Mouse (Mus musculus) lung, adult 18-20 months (tissue): ENCODE data around the gene Manbal.
"Not testable (repeated sequence)": the region's sequence is repeated elsewhere in the genome, so short reads cannot be mapped to it uniquely, and the experiment has no call there.

Source experiments
- DNase-seq, 2 experiments: peaks; one replicate each; pipeline ENCODE4 v3.0.0; 2022; ENCODE audit warnings: mixed read lengths in 2 of 2

Manbal gene

DNA sequence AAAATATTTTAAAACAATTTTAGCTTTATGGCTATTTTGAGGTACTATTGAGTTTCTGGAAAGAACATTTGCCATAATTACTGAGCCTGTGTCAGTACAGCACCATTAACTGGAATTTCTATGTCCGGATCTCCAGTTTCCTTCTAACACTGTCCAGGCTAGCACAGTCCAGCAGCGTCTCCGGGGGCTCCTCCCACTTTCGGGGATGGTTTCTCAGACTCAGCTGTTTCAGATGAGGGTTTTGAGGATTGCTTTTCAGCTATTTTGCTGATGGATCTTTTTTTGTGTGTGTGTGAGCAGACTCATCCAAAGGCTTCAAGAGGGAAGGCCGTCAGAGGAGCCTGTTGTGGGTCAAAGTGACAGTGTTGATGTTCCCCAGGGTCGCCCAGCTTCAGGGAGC is 4.3 kb downstream of the Manbal start:
- DNase-seq, result no peak

DNA sequence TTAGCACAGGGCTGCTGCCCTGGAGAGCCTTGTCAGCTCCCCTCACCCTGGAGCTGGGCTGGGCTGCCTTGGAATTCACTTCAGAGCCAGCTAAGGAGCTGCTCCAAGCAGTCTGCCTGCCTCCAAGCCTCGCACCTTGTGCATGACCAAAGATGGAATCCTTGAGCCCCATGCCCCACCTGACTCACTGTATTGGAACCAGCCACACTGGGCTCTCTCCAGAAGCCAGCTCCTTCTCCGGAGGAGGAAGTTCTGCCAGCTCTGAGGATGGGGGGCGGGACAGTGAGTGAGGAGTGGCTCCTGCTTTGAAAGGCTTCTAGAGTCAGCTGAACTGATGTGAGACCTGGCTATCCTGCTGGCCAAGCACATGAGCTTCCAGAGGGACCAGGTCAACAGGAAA is 6.3 kb downstream of the Manbal start:
- peak; percentile 83 to 85 for DNase-seq

DNA sequence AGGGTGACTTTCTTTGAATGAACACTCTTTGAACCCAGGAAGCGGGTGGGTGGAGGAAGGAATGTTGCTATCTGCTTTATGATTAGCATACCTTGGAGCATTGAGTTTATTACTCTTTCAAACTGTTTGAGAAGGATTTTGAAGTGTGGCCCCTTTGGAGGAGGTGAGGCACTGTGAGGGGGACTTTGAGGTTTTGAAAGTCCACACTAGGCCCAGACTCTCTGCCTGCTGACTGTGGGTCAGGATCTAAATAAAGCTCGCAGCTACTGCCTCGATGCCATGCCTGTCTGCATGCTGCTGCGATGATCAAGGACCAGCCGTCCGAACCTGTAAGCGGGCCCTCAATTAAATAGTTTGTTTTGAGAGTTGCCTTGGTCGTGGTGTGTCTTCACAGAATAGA is 7.7 kb downstream of the Manbal start:
- DNase-seq, result no peak

DNA sequence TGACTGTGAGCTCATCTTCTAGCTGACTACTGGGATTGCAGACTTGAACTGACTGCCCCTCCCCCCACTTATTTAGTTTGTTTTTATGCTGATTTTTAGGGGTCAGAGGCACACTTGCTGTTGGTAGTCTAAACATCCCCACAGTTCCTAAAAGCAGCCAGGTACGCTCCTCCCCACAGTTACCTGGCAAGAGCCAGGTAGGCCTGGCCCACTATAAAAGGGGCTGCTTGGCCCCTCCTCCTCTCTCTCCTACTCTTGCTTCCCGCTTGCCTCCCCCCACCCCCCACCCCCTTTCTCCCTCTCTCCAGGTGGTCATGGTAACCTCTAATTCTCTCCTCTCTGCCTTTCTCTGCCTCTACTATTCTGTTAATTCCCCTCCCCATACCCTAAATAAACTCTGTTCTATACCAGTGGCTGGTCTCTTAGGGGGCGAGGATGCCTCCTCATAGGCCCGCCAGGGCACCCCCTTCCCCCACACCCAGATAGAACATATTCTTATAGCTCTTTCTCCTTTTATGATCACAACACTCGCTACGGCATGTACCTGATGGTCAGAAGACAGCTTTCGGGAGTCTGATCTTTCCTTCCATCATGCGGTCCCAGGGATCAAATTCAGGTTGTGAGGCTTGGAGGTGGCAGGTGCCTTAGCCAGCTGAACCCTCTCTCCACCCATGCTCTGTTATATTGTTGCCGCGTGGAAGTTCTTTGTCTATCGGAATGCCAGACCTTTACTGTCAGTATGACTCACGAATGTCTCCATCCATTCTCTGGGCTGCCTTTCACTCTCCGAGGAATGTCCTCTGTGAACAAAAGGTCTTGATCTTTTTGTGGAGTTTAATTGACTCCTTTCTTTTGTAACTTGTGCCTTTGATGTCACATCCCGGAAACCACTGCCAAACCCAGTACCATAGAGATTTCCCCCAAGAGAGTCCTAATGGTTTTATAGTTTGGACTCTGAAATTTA is 8.7 kb downstream of the Manbal start:
- DNase-seq, result no peak

DNA sequence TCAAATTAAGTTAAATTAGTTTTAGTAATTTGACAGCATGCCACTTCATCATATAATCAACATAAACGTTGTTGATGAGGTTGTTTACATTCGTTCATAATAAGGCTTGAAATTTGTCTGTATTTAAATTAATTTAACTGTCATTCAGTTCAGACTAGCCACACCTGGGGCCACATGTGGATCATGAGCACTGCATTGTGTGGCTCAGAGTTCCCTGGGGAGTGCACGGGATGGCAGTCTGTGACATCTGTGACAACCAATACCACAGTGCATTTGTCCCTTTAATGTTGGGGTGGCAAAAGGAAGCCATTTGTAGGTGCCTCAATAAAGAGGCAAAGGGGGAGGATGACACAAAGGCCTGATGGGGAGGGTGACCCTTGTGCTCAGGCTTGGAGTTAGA is 9.6 kb downstream of the Manbal start:
- no peak for DNase-seq

DNA sequence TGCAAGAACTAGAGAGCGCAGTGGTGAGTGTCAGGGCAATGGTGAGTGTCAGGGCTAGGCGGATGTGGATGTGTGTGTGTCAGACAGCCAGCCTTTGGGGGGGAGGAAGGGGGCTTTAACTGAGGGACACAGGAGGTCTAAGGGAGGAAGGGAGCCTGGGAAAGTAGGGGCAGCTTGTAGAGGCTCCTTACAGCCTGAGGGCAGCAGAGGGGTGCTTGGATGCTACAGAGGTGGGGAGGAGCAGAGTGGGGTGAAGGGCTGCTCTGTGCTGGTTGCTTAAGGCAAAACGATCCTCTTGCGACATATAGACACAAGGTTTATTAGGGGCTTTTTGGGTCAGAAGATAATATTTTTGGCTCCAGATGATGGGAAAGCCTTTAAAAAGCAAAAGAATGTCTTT is 17.4 kb downstream of the Manbal start:
- no peak for DNase-seq

DNA sequence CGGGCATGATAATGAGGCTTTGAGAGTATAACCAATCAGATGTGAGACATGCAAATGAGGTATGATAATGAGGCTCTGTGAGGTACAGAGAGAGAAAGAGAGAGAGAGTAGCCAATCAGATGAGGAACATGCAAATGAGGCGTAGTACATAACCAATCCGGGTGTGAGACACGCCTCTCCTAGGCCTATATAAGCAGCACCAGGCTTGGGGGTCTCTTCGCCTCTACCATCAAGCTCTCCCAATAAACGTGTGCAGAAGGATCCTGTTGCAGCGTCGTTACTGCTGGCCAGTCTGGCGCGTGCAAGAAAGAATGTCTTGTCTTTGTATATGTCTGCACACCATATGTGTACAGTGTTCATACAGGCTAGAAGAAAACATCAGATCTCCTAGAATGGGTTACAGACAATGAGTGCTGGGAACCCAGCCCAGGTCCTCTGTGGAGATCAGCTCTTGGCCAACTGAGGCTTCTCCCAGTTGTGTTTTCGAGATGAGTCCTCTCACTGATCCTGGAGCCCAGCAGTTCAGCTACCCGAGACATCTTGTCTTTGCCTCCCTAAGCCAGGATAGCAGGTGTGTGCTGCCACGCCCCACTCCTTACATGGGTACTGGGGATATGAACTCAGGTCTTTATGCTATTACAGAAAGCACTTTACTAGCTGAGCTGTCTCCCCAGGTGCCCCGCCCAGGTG is 21.7 kb downstream of the Manbal start:
- not testable (repeated sequence) for DNase-seq

DNA sequence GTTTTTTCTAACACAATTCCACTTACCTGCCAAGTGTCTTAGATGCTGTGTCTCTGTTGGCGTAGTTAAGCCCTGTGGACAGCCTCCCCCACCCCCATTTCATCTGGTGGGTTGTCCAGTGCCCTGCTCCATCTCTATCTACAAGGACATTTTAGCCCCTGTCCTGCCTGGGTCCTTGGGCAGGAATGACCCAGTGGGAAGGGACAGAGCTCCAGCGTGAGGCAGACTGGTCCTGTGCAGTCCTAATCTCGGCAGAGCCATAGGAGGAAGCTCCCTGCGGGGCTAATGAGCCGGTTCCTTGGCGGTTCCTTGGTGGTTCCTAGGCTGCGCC is 22.2 kb downstream of the Manbal start:
- DNase-seq, result no peak

DNA sequence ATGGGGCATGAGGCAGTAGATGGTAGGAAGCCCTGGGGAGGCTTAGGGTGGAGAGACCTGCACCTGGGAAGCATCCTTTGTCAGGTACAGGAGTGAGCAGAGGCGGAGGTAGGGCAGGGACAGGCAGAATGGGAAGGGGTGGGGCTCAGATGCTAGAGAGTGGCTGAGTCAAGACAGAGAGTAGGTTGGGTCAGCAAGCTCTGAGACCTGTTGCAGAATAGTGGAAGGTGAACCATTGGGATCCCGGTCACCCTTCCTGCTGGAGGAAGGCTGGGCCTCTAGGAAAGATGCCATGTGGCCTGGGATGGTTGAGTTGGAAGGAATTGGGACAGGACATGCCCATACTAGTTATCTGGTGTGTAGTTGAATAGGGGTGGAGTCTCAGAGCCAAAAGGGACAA is 24.9 kb downstream of the Manbal start:
- DNase-seq, result no peak

DNA sequence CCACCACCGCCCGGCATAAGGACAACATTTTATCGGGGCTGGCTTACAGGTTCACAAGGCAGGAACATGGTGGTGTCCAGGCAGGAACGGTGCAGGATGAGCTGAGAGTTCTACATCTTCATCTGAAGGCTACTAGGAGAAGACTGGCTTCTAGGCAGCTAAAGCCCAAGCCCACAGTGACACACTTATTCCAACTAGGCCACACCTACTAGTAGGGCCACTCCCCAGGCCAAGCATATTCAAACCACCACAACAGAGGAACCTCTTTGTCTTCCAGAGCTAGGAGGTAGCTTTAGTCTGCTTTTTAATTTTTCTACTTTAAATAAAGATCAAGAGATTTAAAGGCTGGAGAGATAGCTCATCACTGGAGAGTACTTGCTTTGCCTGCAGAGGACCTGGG is 26.2 kb downstream of the Manbal start:
- DNase-seq, result no peak

DNA sequence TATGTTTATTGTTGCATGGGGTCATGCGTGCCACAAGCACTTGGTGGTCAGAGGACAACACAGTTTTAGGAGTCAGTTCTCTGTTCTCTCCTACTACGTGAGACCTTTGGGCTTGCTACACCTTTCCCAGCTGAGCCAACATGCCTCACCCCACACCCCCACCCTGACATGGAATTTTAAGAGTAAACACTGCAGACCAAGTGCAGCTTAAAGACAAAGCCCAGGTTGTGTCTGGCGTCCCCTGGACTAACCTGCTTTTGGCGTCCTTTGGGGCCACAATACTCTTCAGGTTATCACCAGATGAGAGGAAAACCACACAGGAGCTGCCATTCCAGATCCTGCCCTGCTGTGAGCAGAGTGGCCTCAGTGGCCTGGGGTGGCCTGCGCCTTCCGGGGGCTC is 27.5 kb downstream of the Manbal start:
- peak; percentile 79 to 88 for DNase-seq

DNA sequence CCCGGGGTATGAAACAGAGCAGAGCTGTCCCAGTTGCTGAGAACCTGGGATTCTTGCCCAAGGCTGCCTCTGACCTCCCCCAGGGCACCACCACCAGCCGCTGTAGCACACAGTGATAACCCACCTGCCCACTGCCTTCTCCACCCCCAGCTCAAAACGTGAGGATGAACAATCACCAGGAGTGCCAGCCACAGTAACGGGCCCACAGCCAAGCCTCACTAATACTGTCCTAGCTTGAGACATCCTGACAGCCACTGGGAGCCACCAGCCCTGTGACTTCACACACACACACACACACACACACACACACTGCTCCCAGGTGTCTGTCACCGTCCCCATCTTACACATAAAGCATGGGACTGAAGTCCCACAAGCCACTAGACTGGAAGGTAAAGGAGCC is 28.0 kb downstream of the Manbal start:
- DNase-seq, result no peak

DNA sequence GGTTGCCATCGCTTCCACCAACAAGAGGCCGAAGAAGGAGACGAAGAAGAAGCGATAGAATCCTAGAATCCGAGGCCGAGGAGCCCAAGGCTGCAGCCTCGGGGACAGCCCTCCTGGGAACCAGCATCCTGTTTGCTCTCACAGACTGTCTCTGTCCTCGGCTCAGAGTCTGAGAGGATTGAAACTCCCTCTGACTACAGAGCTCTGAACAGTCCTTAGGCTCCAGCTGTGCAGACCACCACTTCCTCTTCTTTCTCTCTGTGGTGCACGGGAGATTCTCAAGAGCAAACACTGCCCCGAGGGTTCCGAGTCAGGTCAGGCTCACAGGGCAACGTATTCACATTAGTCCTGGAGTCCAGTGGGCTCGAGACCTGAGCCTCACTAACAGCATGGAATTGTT is 28.6 kb downstream of the Manbal start:
- DNase-seq, result no peak

DNA sequence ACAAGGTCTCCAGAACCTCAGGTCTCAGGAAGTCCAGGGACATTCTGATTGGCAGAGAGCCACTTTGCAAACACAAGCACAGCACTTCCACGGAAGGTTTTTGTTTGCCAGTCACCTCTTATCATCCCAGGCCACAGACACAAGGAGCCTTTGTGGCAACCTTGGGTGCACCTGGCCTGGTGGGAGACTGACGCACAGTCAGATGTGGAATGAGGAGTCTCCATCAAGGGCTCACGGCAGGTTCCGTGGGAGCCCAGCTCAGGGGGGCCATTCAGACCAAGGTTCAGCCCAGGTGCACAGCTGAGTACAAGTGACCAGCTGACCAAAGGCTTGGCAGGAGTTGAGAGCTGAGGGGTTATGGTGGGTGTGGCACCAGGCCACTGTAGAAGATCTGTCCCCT is 30.0 kb downstream of the Manbal start:
- DNase-seq, result peak; percentile 41 to 60

DNA sequence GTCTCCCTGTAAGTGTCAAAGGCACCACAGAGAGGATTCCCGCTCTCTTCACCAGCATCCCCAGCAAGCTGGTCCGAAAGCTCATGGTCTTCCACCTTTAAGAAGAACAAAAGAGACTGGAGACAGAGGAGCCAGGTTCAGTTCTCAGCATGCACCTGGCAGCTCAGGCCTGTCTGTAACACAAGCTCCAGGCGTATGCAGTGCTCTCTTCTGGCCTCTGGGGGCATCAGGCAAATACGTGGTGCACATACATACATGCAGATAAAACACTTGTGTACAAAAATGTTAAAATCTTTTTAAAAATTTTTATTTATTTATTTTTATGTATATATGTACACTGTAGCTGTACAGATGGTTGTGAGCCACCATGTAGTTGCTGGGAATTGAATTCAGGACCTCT is 31.1 kb downstream of the Manbal start:
- no peak for DNase-seq

DNA sequence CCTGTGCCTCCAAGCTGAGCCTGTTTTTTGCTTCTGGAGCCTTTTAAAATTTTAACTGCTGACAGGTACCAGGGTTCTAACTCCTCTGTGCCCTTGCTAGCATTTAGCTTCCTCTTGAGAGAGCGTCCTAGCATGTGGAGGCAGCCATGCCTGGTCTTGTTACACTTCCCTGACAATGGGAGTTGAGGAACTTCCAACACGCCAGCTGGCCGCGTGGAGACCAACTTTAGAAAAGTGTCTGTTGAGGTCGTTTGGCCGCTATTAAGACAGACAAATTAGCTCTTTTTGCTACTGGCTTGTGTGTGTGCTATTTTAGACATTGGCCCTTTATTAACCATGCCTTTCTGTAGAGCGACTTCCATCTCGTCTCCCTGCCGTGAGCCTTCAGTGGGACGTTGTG is 32.4 kb downstream of the Manbal start:
- peak in 1 of 2 experiments; percentile 20 for DNase-seq

DNA sequence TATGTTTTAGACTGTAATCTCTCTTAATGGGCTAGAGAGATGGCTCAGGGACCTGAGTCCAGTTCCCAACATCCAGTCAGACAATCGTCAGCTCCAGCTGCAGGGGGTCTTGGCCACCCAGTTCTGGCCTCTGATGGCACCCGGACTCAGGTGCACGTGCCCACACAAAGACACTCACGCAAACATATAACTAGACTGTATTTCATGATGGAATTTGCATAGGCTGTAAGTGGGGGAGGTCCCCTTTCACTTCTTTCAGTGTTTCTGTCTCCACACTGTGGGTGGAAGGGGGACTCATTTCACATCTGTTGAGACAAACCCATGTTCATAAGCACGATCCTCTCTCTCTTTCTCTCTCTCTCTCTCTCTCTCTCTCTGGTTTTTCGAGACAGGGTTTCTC is 33.1 kb downstream of the Manbal start:
- no peak for DNase-seq

DNA sequence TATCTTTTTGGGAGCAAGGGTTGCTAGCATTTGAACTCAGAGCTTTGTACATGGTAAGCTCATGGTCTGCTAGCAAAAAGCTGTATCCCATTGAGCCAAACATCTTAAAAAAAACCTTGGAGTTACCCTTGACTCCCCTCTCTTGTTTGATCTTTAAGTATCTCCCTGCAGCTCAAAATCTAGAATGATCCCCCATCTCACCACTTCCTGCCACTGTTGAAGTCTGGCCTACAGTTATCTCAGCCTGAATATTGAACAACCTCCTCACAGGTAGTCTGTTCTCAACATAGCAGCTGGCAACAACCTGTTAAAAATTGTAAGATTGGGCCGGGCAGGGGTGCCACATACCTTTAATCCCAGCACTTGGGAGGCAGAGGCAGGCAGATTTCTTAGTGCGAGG is 33.9 kb downstream of the Manbal start:
- DNase-seq, result no peak

DNA sequence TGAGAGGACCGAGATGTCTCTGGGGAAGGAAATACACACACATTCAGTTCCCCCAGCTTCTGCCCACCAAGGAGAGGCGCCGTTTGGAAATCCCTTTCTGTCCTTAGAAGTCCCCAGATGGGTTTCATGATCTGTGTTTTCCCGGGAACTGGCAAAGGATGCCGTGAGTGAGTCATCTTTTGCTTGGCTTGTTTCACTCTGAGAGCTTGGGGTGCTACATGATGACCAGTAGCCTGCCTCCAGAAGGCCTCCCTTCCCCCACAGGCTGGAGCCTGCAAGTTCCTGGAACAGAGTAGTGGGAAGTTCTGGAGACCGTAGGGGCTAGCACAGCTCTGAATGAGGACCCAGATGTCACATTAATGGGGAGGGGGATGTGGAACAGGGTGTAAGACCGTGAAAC is 40.2 kb downstream of the Manbal start:
- peak; percentile 65 to 75 for DNase-seq

DNA sequence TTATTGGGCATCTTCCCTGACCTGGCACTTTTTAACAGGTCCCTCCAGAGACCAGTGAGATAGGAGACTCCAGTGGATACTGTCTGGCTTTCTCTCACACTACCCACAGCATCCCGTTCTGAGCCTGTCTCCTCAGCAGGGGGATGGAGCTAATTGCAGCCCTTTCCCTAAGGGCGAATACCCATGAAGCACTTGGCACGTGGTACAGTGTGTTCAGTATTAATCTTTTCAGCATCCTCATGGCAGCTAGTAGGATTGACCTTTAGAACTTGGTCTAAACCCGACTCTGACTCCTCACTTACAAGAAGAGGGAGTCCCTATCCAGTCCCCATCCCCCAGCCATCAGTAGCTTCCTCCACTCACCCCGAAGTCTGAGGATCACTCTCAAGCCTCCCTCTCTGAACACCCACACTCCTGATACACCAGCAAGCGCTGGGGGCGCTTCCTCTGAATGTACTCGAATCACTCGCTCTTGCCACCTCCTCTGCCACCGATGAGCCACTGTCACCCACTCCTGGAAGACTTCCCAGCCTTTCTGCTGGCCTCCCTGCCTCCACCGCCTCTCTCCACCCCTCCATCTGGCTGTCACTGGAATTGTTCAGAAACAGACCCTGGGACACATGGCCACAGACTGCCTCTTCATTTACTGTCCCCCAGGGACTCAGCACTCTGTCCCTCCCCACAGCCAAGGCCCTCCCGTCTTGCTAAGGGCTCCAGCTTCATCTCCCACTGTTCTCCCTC is 42.6 kb downstream of the Manbal start:
- DNase-seq, result no peak

DNA sequence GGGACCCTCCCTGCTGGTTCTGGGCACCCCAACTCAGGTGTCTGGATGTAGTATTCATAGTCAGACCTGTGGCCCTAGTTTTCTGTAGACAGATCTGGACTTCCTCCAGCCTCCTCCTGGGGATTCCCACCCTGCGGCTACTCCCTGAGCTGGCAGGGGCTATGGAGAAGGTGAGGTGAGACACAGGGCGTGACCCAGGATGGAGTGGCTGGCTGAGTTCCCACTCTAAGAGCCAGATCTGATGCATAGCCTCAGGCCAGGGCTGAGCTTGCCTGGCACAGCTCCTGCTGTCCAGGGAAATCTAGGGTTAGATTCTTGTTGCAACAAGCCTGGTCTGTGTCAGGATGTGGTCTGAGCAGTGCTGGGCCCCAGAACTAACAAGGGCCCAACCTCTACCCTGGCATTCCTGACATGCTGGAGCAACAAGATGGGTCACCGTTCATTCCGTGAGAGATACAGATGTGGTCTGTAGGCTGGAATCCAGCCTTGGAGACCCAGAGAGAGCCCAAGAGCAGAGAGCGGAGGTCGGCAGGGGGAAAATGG is 43.8 kb downstream of the Manbal start:
- peak; percentile 73 to 80 for DNase-seq

DNA sequence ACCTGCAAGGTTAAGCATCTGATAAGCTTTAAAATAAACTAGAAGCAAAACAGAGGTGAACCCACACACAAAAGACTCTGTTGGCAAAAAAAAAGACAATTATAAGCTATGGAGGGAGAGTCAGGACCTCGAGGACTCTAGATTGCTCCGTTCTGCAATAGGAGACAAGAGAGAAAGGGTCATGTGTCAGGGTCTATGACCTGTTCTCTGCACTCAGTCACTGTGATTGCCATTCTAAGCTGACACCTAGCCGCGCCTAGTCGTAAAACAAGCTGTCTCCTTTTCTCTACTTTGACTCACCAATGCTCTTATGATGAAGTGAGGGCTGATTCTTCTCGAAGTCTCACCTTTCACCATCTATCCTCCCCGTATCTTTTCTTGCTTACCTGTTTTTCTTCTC is 45.1 kb downstream of the Manbal start:
- no peak for DNase-seq

DNA sequence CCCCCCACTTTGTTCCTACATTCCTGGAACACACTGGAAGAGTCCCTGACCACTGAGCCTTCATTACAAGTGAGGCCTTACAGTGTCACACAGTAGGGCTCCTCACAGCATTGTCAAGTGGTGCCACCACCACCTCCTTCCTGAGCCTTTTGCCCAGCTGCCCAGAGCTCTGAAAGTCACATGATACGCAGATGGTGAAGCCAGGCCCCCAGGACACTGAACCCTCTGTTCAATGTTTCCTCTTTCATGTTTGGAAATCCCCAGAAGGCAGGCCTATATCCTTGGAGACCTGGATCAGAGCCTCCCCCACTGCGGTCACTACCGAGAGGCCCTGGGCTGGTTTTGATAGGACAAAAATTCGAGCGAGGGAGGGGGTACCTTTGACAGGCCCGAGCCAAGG is 49.8 kb downstream of the Manbal start:
- DNase-seq, result no peak
